ENCODE assay signal across 15 mouse cellular contexts in the genomic region with DNA sequence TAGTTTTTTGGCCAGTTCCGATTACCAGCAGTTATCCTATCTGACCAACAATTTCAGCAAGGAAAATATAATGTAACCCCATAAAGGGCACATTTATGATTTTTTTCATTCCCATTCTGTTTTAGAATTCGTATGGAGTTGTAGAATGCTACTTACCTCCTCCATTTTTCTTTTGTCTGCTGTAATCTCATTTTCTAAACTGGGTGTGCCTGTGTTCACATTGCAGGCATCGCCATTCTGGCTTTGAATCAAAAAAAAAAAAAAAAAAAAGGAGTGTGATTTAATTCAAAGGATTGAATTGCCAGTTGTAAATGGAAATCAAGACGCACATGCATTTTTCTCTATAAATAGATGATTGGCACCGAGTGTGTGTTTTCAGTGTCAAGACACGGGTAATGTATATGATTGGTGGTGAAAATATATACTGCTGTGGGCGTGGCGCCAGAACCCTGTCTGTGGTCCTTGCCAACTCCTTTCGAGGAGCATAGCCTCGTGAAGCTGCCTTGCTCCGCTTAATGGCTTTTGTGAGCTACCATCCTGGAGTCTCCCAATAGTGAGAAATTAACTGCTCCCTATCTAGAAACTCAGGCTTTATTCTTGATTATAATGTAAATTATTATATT.
DNase-seq lines count a peak whose midpoint lies in the region; ATAC-seq lines count a peak whose summit lies in the region.
"Had no signal": no experiment of that assay in that cellular context is flagged by ENCODE, and none has a peak within 500 bp of the region (broad histone marks: within the 10 kb centered on the region; RNA-seq: fewer than 3 reads in every experiment).

No protein-coding gene starts in this region.

- no peaks in the 10 kb centered on the region for H3K9me3 ChIP-seq in hindbrain, embryonic 13.5 days
- H3K9me3 ChIP-seq in hindbrain, embryonic 10.5 days: no peaks in the 10 kb centered on the region
- no peaks in the 10 kb centered on the region for H3K9me3 ChIP-seq in neural tube, embryonic 13.5 days
- no peaks in the 10 kb centered on the region for H3K9me3 ChIP-seq in forebrain, embryonic 16.5 days (ENCODE audit: control insufficient read depth, low read length)
- H3K9me3 ChIP-seq: neural tube, embryonic 12.5 days had no signal

- H3K27ac ChIP-seq in hindbrain, embryonic 13.5 days: peak overlapping the region; percentile 58; the same call in 1 of the 2 replicates
- no peak overlapping the region for H3K27ac ChIP-seq in hindbrain, embryonic 10.5 days
- peak overlapping the region; percentile 49; the same call in 1 of the 2 replicates for H3K27ac ChIP-seq in neural tube, embryonic 13.5 days (replicated peaks)
- H3K27ac ChIP-seq in forebrain, embryonic 16.5 days (ENCODE audit: low read length): peak overlapping the region; percentile 76
- H3K27ac ChIP-seq: liver, embryonic 14.5 days; neural tube, embryonic 12.5 days had no signal

- DNase-seq in hindbrain, embryonic 10.5 days (ENCODE audit: low spot score): no peak
- DNase-seq in neural tube, embryonic 10.5 days (ENCODE audit: extremely low spot score, low spot score): no peak
- peak; percentile 44 for DNase-seq in cerebellum, adult 8-10 months
- no peak for DNase-seq in heart, postnatal 10 days
- no peak for DNase-seq in ovary, postnatal 14 days (ENCODE audit: low spot score)
- DNase-seq: adrenal gland, postnatal 10 days; heart, adult 11 months; heart, postnatal 36 days; kidney, adult 18-20 months; thymus, adult 2 months had no signal

- no peaks in the 10 kb centered on the region for H3K36me3 ChIP-seq in hindbrain, embryonic 13.5 days
- H3K36me3 ChIP-seq in hindbrain, embryonic 10.5 days: no peaks in the 10 kb centered on the region
- H3K36me3 ChIP-seq in neural tube, embryonic 13.5 days: no peaks in the 10 kb centered on the region
- no peaks in the 10 kb centered on the region for H3K36me3 ChIP-seq in forebrain, embryonic 16.5 days (ENCODE audit: control insufficient read depth, insufficient read depth)
- H3K36me3 ChIP-seq: neural tube, embryonic 12.5 days had no signal

- 0 out of 2 replicates have a peak, but pooled peaks cover 6% of the 10 kb centered on the region for H3K4me1 ChIP-seq in hindbrain, embryonic 13.5 days (replicated peaks)
- no peaks in the 10 kb centered on the region for H3K4me1 ChIP-seq in hindbrain, embryonic 10.5 days (replicated peaks)
- peaks cover 7% of the 10 kb centered on the region; the same call in 1 of the 2 replicates for H3K4me1 ChIP-seq in neural tube, embryonic 13.5 days (replicated peaks)
- H3K4me1 ChIP-seq in forebrain, embryonic 16.5 days (replicated peaks; ENCODE audit: control insufficient read depth, insufficient read depth, low read length): peaks cover 5% of the 10 kb centered on the region; the same call in 1 of the 2 replicates
- H3K4me1 ChIP-seq: neural tube, embryonic 12.5 days had no signal

- intact Hi-C loops in heart, postnatal 10 days (cut with DNase I): no loop called here

- 79% methylated on average over 11 of the region's 11 CpGs for WGBS in hindbrain, embryonic 13.5 days
- 93% methylated on average over 11 of the region's 11 CpGs for WGBS in hindbrain, embryonic 10.5 days
- WGBS in neural tube, embryonic 13.5 days: 69% methylated on average over 11 of the region's 11 CpGs
- 37% methylated on average over 11 of the region's 11 CpGs for WGBS in forebrain, embryonic 16.5 days

- H3K9ac ChIP-seq in hindbrain, embryonic 13.5 days: no peak overlapping the region
- H3K9ac ChIP-seq in neural tube, embryonic 13.5 days: no peak overlapping the region
- no peak overlapping the region for H3K9ac ChIP-seq in forebrain, embryonic 16.5 days (replicated peaks; ENCODE audit: low read depth, low read length)
- H3K9ac ChIP-seq: liver, embryonic 14.5 days; neural tube, embryonic 12.5 days had no signal

- ATAC-seq in hindbrain, embryonic 13.5 days (ENCODE audit: low FRiP score): no peak
- no peak for ATAC-seq in neural tube, embryonic 13.5 days (ENCODE audit: low read depth)
- peak; percentile 73 for ATAC-seq in forebrain, embryonic 16.5 days

- no peak overlapping the region for H3K4me2 ChIP-seq in hindbrain, embryonic 13.5 days
- H3K4me2 ChIP-seq in neural tube, embryonic 13.5 days: no peak overlapping the region
- 0 out of 2 replicates have a peak overlapping the region, but pooled peaks have one; percentile 22 for H3K4me2 ChIP-seq in forebrain, embryonic 16.5 days (ENCODE audit: low read length)
- H3K4me2 ChIP-seq: neural tube, embryonic 12.5 days had no signal

- H3K4me3 ChIP-seq in hindbrain, embryonic 13.5 days: no peak overlapping the region
- H3K4me3 ChIP-seq in hindbrain, embryonic 10.5 days: no peak overlapping the region
- H3K4me3 ChIP-seq in neural tube, embryonic 13.5 days: no peak overlapping the region
- no peak overlapping the region for H3K4me3 ChIP-seq in forebrain, embryonic 16.5 days (replicated peaks; ENCODE audit: low read length)
- H3K4me3 ChIP-seq: neural tube, embryonic 12.5 days had no signal

- no peaks in the 10 kb centered on the region for H3K27me3 ChIP-seq in hindbrain, embryonic 13.5 days
- H3K27me3 ChIP-seq in hindbrain, embryonic 10.5 days (ENCODE audit: insufficient read depth, poor library complexity, severe bottlenecking): no peaks in the 10 kb centered on the region
- no peaks in the 10 kb centered on the region for H3K27me3 ChIP-seq in neural tube, embryonic 13.5 days
- no peaks in the 10 kb centered on the region for H3K27me3 ChIP-seq in forebrain, embryonic 16.5 days (replicated peaks; ENCODE audit: control insufficient read depth, insufficient read depth, low read length)
- H3K27me3 ChIP-seq: neural tube, embryonic 12.5 days had no signal
